Mouse (Mus musculus) midbrain, embryonic 12.5 days (tissue): ENCODE data around the gene Ccdc181. TPM values are rescaled to one million over a fixed set of nuclear protein-coding genes. Genes with fewer than 3 reads are reported as not detected.

Experiments used
- ATAC-seq: fragments of 200-750 bp; cut with Nextera tagmentation; 2 replicates; pipeline ENCODE4 v1.8.0; 2017; ENCODE audit warnings: low read depth, moderate TSS enrichment, moderate library complexity; ENCODE audit not compliant: low FRiP score
- H3K27ac ChIP-seq: fragments of 300-500 bp; sonication (generic); replicated peaks from 2 replicates; pipeline ENCODE4 v1.5.1; 2016; ENCODE audit warnings: mild to moderate bottlenecking
- H3K27me3 ChIP-seq: fragments of 300-500 bp; sonication (generic); 2 replicates; pipeline ENCODE4 v1.6.1; 2016; ENCODE audit warnings: mild to moderate bottlenecking
- H3K36me3 ChIP-seq: fragments of 300-500 bp; sonication (generic); 2 replicates; pipeline ENCODE4 v1.6.1; 2016
- H3K4me1 ChIP-seq: fragments of 300-500 bp; sonication (generic); 2 replicates; pipeline ENCODE4 v1.6.1; 2016
- H3K4me2 ChIP-seq: fragments of 300-500 bp; sonication (generic); replicated peaks from 2 replicates; pipeline ENCODE4 v1.6.1; 2016; ENCODE audit warnings: mild to moderate bottlenecking, moderate library complexity
- H3K4me3 ChIP-seq: fragments of 300-500 bp; sonication (generic); 2 replicates; pipeline ENCODE4 v1.5.1; 2016; ENCODE audit warnings: mild to moderate bottlenecking
- H3K9ac ChIP-seq: fragments of 300-500 bp; sonication (generic); replicated peaks from 2 replicates; pipeline ENCODE4 v1.6.1; 2016; ENCODE audit warnings: mild to moderate bottlenecking, moderate library complexity
- H3K9me3 ChIP-seq: fragments of 300-500 bp; sonication (generic); 2 replicates; pipeline ENCODE4 v1.6.1; 2016; ENCODE audit warnings: mild to moderate bottlenecking
- WGBS: fragments of 180-500 bp; shearing (Covaris S2); methylation state at CpG from one replicate; pipeline ENCODE4 v1.1.7; 2016; 5-methylcytosine and 5-hydroxymethylcytosine counted together
- polyA plus RNA-seq: library from polyadenylated mRNA; unstranded; fragments of >200 nt; fragmentation: Nextera tagmentation; extraction: Ambion mirVana; gene quantifications from 2 replicates; pipeline ENCODE4 v1.2.1, GENCODE M21; 2016

The Ccdc181 gene
- polyA plus RNA-seq, 1 experiment from 2014 or later, result 16.8 TPM

DNA sequence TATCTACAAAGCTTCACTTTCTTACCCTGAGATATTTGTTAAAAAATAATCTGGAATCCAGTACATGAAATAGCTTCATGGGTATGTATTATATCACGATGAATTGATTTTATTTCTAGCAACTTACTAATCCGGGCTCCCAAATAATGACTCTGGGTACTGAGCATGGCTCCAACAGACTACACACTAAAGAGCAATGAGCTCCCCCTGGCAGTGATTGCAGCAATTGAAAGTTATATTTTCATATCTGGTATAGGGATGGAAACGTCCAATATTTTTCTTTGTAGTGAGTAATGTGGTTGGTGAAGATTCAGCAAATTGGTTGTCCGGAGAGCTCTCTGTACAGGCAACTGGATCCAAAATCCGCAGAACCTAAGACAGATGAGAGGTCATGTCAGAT, 16.7 kb downstream of the Ccdc181 start:
- Histone ChIP-seq H3K4me2 (no peak overlapping the region), H3K9ac (no peak overlapping the region), H3K9me3 (no peaks in the 10 kb centered on the region), H3K4me3 (no peak overlapping the region), H3K4me1 (no peaks in the 10 kb centered on the region), H3K27ac (no peak overlapping the region), H3K36me3 (peaks cover 50% of the 10 kb centered on the region), H3K27me3 (no peaks in the 10 kb centered on the region)
- 93% methylated on average over 5 of the region's 5 CpGs for WGBS
- no peak for ATAC-seq

DNA sequence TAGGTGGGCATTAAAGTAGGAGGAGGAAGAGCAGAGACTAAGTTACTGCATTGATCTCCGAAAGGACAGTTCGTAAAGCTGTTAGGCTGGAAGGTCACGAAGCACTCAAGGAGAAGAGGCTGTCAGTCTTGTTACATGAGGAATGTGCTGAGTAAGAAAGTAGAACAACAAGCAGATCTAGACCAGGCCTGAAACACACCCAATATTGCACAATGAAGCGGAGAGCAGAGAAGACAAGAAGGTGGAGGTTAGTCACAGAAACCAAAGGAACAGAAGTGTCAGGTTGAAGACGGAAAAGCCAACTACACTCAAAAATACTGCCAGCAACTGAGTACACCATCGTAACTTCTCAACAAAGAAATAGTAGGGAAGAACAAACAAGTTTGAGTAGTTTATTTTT, 18.7 kb downstream of the Ccdc181 start:
- WGBS, result 96% methylated on average over 6 of the region's 6 CpGs
- ATAC-seq, result no peak

DNA sequence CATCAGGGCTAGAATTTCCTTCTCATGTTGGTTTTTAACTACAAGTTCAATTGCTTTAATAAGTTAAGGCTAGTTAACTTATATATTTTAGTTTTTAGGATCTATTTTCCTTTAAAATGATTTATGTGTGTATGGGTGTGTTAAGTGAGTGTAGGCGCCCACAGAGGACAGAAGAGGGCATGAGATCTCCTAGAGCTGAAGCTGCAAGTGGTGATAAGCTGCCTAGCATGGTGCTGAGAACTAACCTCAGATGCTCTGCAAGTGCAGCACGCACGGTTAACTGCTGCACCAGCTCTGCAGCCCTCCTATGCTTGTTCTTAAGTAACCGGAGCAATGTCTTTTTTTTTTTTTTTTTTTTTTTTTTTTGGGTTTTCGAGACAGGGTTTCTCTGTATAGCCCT, 21.1 kb downstream of the Ccdc181 start:
- Histone ChIP-seq H3K4me2 (no peak overlapping the region), H3K9me3 (no peaks in the 10 kb centered on the region), H3K36me3 (peaks cover 79% of the 10 kb centered on the region), H3K9ac (no peak overlapping the region), H3K27me3 (no peaks in the 10 kb centered on the region), H3K4me3 (no peak overlapping the region), H3K27ac (no peak overlapping the region), H3K4me1 (no peaks in the 10 kb centered on the region)
- WGBS, result 94% methylated on average over 4 of the region's 5 CpGs
- ATAC-seq, result no peak

More for the DNA sequence above, 18.7 kb downstream of the Ccdc181 start:
- H3K36me3 ChIP-seq, result peaks cover 68% of the 10 kb centered on the region
- H3K4me2 ChIP-seq, result no peak overlapping the region
- H3K4me1 ChIP-seq, result no peaks in the 10 kb centered on the region
- no peak overlapping the region for H3K9ac ChIP-seq
- no peak overlapping the region for H3K4me3 ChIP-seq
- no peaks in the 10 kb centered on the region for H3K9me3 ChIP-seq
- no peaks in the 10 kb centered on the region for H3K27me3 ChIP-seq
- no peak overlapping the region for H3K27ac ChIP-seq

DNA sequence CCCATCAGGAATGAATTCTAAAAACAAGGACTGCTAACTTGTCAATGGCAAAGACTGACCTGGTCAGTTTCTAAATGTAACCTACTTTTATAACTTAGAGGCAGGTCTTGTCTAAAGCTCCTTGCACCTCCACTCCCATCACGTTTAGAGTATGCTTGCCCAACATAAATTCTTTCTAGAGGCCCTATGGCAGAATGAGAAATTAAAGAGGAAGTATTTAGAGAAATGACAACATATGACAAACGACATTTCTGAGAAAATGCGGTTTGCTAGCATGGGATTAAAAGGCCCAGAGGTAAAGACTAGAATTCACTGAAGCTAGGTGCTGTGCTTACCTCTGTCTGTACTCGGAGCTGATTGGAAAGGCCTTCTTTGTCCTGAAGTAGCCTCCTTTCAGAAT, 26.6 kb downstream of the Ccdc181 start:
- no peak overlapping the region for H3K27ac ChIP-seq
- H3K9ac ChIP-seq, result no peak overlapping the region
- no peak for ATAC-seq
- 92% methylated on average over 4 of the region's 4 CpGs for WGBS
- H3K4me2 ChIP-seq, result no peak overlapping the region
- no peaks in the 10 kb centered on the region for H3K9me3 ChIP-seq
- H3K36me3 ChIP-seq, result peaks cover 51% of the 10 kb centered on the region
- peaks cover 4% of the 10 kb centered on the region; the same call in 1 of the 2 replicates for H3K4me1 ChIP-seq
- no peak overlapping the region for H3K4me3 ChIP-seq
- H3K27me3 ChIP-seq, result no peaks in the 10 kb centered on the region

DNA sequence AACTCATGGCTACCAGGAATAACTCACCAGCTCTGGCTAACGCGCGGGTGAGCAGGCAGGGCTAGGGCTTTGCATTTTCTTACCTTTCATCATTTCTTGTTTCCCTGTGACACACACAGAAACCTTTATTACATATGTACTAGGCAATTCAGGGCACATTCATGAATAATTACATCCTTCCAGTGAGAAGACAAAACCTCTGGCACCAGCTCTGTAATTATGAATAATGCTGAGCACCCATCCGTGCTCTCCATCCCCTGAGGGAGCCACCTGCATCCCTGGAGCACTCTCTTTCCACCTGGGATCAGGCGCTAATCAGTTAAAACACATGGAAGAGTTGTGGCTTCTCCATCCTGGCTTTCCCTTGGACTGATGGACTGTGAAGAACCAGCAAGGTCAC, 28.4 kb downstream of the Ccdc181 start, which contains the start of gene Nme7:
Nme7 (plus strand) TSS at position 301 of the 400 bp plus-strand sequence.
- H3K9me3 ChIP-seq, result no peaks in the 10 kb centered on the region
- H3K4me1 ChIP-seq, result peaks cover 12% of the 10 kb centered on the region
- no peak within 1 kb of the TSS for H3K9ac ChIP-seq
- ATAC-seq, result no peak
- H3K27ac ChIP-seq, result no peak within 1 kb of the TSS
- H3K4me2 ChIP-seq, result no peak within 1 kb of the TSS
- H3K36me3 ChIP-seq, result peaks cover 34% of the 10 kb centered on the region
- 91% methylated on average over 5 of the region's 5 CpGs for WGBS
- no peak within 1 kb of the TSS for H3K4me3 ChIP-seq
- no peaks in the 10 kb centered on the region for H3K27me3 ChIP-seq

DNA sequence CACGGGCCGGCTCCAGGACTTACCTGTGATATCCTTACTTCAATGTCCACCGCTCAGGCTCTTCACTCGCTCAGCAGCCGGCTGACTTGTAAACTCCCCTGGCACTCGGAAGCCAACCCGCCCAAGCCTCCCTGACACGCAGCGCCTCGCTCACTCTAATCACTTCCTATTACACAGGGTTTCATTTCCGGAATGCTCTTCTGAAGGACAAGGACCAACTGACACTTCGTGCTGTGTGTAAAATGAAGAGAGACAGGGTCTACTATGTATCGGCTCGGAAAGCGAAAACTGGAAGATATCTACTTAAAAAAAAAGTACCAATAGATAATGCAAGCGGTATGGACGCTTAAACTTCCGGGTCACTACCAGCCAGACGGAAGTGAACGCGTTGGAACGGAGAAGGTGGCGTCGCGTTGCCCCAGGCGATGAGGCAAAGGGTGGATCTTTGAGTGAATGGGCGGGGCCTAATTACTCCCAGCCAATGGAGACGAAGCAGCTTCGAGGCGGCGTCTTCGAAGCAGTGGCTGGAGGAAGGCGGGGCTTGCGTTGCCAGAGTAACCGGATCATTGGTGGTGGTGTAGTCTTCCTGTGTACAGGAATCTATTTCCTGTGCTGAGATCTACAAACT, 31.9 kb downstream of the Ccdc181 start, which contains the start of gene Blzf1:
Blzf1 (minus strand) TSS at position 366 of the 628 bp plus-strand sequence.
- peak; percentile 98 for ATAC-seq
- Histone ChIP-seq H3K27me3 (no peaks in the 10 kb centered on the region), H3K4me2 (peak within 1 kb of the TSS; percentile 72), H3K9me3 (no peaks in the 10 kb centered on the region), H3K9ac (peak within 1 kb of the TSS; percentile 61), H3K4me1 (peaks cover 12% of the 10 kb centered on the region), H3K4me3 (peak within 1 kb of the TSS; percentile 72), H3K36me3 (peaks cover 5% of the 10 kb centered on the region), H3K27ac (peak within 1 kb of the TSS; percentile 49)
- WGBS, result under 1% methylated on average over 35 of the region's 35 CpGs

DNA sequence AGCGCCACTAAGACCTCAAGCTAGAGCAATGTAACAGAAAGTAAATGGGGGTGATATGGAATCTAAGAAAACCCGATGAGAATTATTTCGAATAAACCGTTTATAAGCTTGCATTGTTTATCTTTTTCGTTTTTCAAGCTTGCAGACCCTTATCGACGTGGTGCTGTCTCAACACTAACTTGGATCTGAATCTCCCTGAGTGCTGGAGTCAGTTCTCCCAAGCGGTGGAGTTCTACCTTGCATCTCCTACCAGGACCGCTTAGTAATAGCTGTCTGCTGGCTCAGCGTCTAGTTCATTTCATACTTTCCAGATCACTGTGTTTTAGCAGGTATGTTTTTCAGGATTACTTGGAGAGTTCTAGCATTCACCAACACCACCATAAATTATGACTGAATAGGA, 32.5 kb downstream of the Ccdc181 start:
- H3K27me3 ChIP-seq, result no peaks in the 10 kb centered on the region
- H3K27ac ChIP-seq, result peak overlapping the region; percentile 35; the same call in 1 of the 2 replicates
- peak; percentile 20 for ATAC-seq
- whole genome bisulfite sequencing, result 14% methylated on average over 10 of the region's 10 CpGs
- 0 out of 2 replicates have a peak, but pooled peaks cover 5% of the 10 kb centered on the region for H3K36me3 ChIP-seq
- H3K9me3 ChIP-seq, result no peaks in the 10 kb centered on the region
- peak overlapping the region; percentile 72 for H3K4me2 ChIP-seq
- H3K9ac ChIP-seq, result peak overlapping the region; percentile 61
- H3K4me1 ChIP-seq, result peaks cover 12% of the 10 kb centered on the region
- H3K4me3 ChIP-seq, result peak overlapping the region; percentile 72

DNA sequence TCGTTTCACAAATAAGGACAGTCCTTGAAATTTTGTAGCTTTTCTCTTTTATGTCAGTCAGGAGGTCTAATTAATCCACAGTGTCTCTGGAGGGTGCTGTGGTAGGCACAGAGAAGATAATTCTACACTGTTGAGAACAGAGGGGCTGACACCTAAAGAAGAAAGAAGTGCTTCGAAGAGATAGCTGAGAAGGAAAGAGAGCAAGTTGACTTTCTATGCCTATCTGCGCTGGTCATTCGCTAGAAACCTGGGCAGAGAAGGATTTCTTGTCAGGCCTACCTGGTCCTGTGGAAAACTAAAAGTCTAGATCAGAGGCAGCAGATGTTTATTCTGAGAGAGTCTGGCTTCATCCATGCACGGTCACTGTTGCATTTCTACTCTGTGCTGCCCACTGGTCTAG, 38.7 kb downstream of the Ccdc181 start:
- Histone ChIP-seq H3K9ac (no peak overlapping the region), H3K27ac (no peak overlapping the region), H3K9me3 (no peaks in the 10 kb centered on the region), H3K4me2 (no peak overlapping the region), H3K27me3 (no peaks in the 10 kb centered on the region), H3K36me3 (0 out of 2 replicates have a peak, but pooled peaks cover 10% of the 10 kb centered on the region), H3K4me1 (no peaks in the 10 kb centered on the region), H3K4me3 (no peak overlapping the region)
- WGBS, result 91% methylated on average over 5 of the region's 5 CpGs
- no peak for ATAC-seq

DNA sequence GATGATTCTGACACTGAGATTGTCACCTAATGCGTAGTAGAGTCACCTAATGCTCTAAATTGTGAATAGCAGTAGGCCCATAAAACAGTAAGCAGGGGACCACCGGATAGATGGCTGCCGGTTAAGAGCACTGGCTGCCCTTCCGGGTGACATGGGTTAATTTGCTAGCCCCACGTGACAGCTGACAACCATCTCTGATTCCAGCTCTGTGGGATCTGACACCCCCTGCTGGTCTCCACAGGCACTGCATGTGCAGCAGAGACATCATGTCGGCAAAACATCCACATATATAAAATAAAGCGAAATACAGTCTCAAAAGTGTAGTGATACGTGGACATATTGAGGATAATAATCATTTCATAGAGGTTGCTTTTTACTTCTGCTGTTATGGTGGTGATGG, 39.9 kb downstream of the Ccdc181 start:
- 73% methylated on average over 8 of the region's 8 CpGs for WGBS
- Histone ChIP-seq H3K4me3 (no peak overlapping the region), H3K27ac (no peak overlapping the region), H3K9me3 (no peaks in the 10 kb centered on the region), H3K36me3 (0 out of 2 replicates have a peak, but pooled peaks cover 10% of the 10 kb centered on the region), H3K9ac (no peak overlapping the region), H3K4me2 (no peak overlapping the region), H3K4me1 (no peaks in the 10 kb centered on the region), H3K27me3 (no peaks in the 10 kb centered on the region)
- no peak for ATAC-seq

DNA sequence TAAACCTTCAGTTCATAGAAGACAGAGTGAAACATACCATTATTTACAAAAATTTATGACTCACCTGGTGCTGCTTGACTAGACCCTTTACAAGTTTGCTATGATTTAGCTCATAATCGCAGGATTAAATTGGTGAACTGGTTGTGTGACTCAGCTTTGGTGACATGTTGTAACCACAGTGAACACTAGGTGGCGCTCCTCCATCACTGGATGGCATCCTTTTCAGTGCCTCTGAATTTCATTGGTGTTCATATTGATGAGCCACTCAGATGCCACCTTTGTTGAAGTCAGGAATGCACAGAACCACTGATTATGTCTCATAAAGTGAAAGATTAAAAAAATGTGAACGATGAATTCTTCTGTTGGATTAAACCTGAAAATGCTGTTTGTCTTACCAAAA, 41.3 kb downstream of the Ccdc181 start:
- H3K4me2 ChIP-seq, result no peak overlapping the region
- no peak overlapping the region for H3K9ac ChIP-seq
- no peaks in the 10 kb centered on the region for H3K27me3 ChIP-seq
- no peak overlapping the region for H3K27ac ChIP-seq
- peak; percentile 63; the same call in 1 of the 2 replicates for ATAC-seq
- 0 out of 2 replicates have a peak, but pooled peaks cover 10% of the 10 kb centered on the region for H3K36me3 ChIP-seq
- WGBS, result 35% methylated on average over 3 of the region's 3 CpGs
- H3K4me3 ChIP-seq, result no peak overlapping the region
- H3K4me1 ChIP-seq, result no peaks in the 10 kb centered on the region
- H3K9me3 ChIP-seq, result no peaks in the 10 kb centered on the region

DNA sequence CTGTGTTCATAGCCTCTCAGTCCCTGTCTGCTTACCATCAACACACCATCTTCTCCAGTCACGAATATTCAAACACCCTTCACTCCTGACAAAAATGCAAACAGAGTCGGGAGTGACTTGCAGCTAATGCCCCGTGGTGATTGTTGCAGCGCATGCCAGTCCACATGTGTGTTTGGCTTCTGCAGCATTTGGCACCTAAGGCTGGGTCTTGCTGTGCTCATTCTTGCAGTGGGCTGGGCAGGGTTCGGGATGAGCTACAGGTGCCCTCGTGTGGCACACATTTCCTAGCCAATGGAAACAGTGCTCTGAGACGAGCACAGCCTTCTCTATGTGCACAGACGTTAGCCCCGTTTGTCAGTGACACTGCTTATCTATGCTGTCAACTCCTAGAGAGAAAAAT, 41.9 kb downstream of the Ccdc181 start:
- ATAC-seq, result no peak
- no peaks in the 10 kb centered on the region for H3K9me3 ChIP-seq
- H3K4me3 ChIP-seq, result no peak overlapping the region
- H3K27me3 ChIP-seq, result no peaks in the 10 kb centered on the region
- H3K27ac ChIP-seq, result no peak overlapping the region
- 88% methylated on average over 9 of the region's 9 CpGs for WGBS
- H3K9ac ChIP-seq, result no peak overlapping the region
- no peak overlapping the region for H3K4me2 ChIP-seq
- H3K36me3 ChIP-seq, result 0 out of 2 replicates have a peak, but pooled peaks cover 8% of the 10 kb centered on the region
- H3K4me1 ChIP-seq, result peaks cover 5% of the 10 kb centered on the region; the same call in 1 of the 2 replicates

DNA sequence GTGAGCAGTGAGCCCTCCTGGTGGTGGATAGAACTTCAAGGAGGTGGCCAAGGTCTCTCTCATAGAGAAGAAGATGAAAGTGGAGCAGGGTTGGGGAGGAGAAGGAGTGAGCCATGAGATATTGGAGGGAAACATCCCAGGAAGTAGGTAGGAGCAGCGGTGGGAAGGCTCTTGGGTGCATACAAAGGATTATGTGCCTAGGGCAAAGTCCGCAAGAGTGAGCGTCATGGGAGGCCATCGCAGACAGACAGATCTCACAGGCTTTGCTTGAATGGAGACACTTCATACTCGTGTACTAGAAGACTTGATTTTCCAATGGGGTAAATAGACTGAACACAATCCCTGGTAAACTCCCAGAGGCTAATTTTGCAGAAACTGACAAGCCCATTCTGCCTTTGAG, 43.1 kb downstream of the Ccdc181 start:
- Histone ChIP-seq H3K4me2 (no peak overlapping the region), H3K4me1 (peaks cover 5% of the 10 kb centered on the region; the same call in 1 of the 2 replicates), H3K36me3 (0 out of 2 replicates have a peak, but pooled peaks cover 4% of the 10 kb centered on the region), H3K4me3 (no peak overlapping the region), H3K9ac (no peak overlapping the region), H3K27ac (no peak overlapping the region), H3K27me3 (no peaks in the 10 kb centered on the region), H3K9me3 (no peaks in the 10 kb centered on the region)
- no peak for ATAC-seq
- 92% methylated on average over 5 of the region's 5 CpGs for WGBS
